Mouse (Mus musculus): Measurements from ENCODE around the gene Lrrc32.

DNA sequence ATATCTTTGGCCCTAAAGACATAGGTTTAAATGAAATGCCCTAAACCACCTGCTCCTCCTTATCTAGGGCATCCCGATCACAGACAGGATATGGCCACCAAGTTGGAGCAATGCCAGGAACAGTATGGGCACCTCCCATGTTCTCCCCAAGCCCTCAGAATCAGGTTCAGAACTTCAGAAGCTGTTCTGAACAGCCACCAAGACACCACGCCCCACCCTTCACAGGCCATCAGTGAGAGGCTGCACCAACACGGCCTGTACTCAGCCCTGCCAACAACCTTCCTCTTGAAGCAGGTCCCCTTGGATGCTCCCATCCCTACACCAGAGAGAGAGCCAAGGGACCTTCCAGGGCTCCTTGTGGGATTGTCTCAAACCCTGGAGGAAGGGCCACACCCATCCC lies 55.5 kb downstream of the Lrrc32 start:
- TF ChIP-seq POLR2A (IDR thresholded peaks at IDR 0.05; ENCODE audit: low read depth, low read length) (no peak), CTCF (IDR thresholded peaks at IDR 0.05; ENCODE audit: extremely low read depth, insufficient read length, insufficient replicate concordance, low read depth, low read length) (no peak)
